Comparison of ENCODE assay signal across 8 mouse cellular contexts in the genomic region with DNA sequence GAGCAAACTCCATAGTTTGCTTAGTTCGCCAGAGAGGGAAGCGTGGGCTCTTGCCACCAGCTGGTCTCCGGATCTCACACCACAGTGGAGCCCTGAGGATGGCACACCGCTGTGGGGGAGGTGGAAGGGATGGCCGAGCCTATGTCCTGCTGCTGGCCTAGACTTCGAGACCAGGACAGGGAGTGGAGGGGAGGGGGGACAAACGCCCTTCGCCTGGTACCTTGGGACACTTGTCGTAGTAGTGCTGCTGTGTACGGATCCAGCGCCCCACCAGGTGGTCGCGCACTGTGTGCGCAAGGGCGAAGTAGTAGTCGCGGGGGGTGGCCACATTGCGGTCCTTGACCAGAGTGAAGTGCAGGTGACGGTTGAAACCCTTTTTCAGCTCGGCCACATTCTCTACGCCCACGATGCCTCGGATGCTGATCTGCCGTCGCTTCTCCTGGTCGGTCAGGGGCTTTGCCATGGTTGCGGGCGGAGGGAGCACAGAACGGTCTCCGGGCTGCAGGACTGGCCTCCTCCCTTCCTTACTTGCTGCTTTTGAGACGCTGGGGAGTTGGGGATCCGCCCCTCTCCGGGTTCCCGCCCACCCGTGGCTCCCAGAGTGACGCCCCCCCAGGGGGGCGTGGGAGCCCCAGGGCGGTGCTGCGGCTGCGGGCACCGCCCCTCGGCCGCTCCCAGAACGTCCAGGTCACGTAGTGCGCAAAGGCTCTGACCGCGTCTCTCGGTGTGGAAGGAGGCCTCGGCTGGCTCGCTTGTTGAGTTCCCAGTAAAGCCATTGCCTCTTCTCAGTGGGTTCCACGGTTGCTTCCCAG. TPM values are rescaled to one million over a fixed set of nuclear protein-coding genes. Genes with fewer than 3 reads are reported as not detected.
DNase-seq lines count a peak whose midpoint lies in the region; ATAC-seq lines count a peak whose summit lies in the region.

No protein-coding gene starts in this region.

- 1% methylated on average over 51 of the region's 52 CpGs for WGBS in forebrain, embryonic 11.5 days
- WGBS in limb, embryonic 10.5 days, result 1% methylated on average over 52 of the region's 52 CpGs
- WGBS in midbrain, embryonic 10.5 days, result under 1% methylated on average over 52 of the region's 52 CpGs

- peak; percentile 73 for ATAC-seq in forebrain, embryonic 11.5 days (replicated peaks; ENCODE audit: low FRiP score)

- peaks cover 11% of the 10 kb centered on the region; the same call in 1 of the 2 replicates for H3K4me1 ChIP-seq in forebrain, embryonic 11.5 days (replicated peaks; ENCODE audit: control insufficient read depth, insufficient read depth, low read length)
- peaks cover 17% of the 10 kb centered on the region for H3K4me1 ChIP-seq in limb, embryonic 10.5 days
- peaks cover 42% of the 10 kb centered on the region for H3K4me1 ChIP-seq in midbrain, embryonic 10.5 days

- peak overlapping the region; percentile 52 for H3K9ac ChIP-seq in forebrain, embryonic 11.5 days (ENCODE audit: low read length)

- H3K4me2 ChIP-seq in forebrain, embryonic 11.5 days (ENCODE audit: low read depth, low read length, severe bottlenecking), result peak overlapping the region; percentile 92

- H3K27me3 ChIP-seq in forebrain, embryonic 11.5 days (ENCODE audit: control insufficient read depth, insufficient read depth, low read length), result 0 out of 2 replicates have a peak, but pooled peaks cover 5% of the 10 kb centered on the region
- peaks cover 28% of the 10 kb centered on the region for H3K27me3 ChIP-seq in limb, embryonic 10.5 days (ENCODE audit: low read depth, poor library complexity, severe bottlenecking)
- peaks cover 55% of the 10 kb centered on the region for H3K27me3 ChIP-seq in midbrain, embryonic 10.5 days (ENCODE audit: low read depth, poor library complexity, severe bottlenecking)

- H3K36me3 ChIP-seq in forebrain, embryonic 11.5 days (ENCODE audit: control insufficient read depth, insufficient read depth, low read length), result no peaks in the 10 kb centered on the region
- no peaks in the 10 kb centered on the region for H3K36me3 ChIP-seq in limb, embryonic 10.5 days
- no peaks in the 10 kb centered on the region for H3K36me3 ChIP-seq in midbrain, embryonic 10.5 days

- no peaks in the 10 kb centered on the region for H3K9me3 ChIP-seq in forebrain, embryonic 11.5 days (ENCODE audit: control insufficient read depth, low read length)
- no peaks in the 10 kb centered on the region for H3K9me3 ChIP-seq in limb, embryonic 10.5 days (replicated peaks)
- H3K9me3 ChIP-seq in midbrain, embryonic 10.5 days (replicated peaks), result no peaks in the 10 kb centered on the region

- H3K27ac ChIP-seq in forebrain, embryonic 11.5 days (ENCODE audit: low read depth, low read length), result no peak overlapping the region
- peak overlapping the region; percentile 71 for H3K27ac ChIP-seq in limb, embryonic 10.5 days
- H3K27ac ChIP-seq in midbrain, embryonic 10.5 days (replicated peaks), result peak overlapping the region; percentile 81

- peak overlapping the region; percentile 40 for H3K4me3 ChIP-seq in forebrain, embryonic 11.5 days (ENCODE audit: low read depth, low read length)
- peak overlapping the region; percentile 63 for H3K4me3 ChIP-seq in limb, embryonic 10.5 days
- H3K4me3 ChIP-seq in midbrain, embryonic 10.5 days, result peak overlapping the region; percentile 62

- DNase-seq in CD4-positive helper T cell, adult 2 months (ENCODE audit: low read depth, low spot score), result peak; percentile 57
- peak; percentile 91 for DNase-seq in adrenal gland, postnatal 14 days
- DNase-seq in forebrain, embryonic 11.5 days (ENCODE audit: low spot score), result peak; percentile 76
- peak; percentile 71 for DNase-seq in heart, postnatal 25 days (ENCODE audit: low spot score)
- DNase-seq in limb, embryonic 10.5 days (ENCODE audit: low spot score), result peak; percentile 74
- peak; percentile 67 for DNase-seq in midbrain, embryonic 10.5 days (ENCODE audit: low spot score)
- DNase-seq in spleen, postnatal 10 days (ENCODE audit: low spot score in 2 of 2), result peak; percentile 44 to 75
- no peak for DNase-seq in frontal cortex, postnatal 25 days (ENCODE audit: low spot score in 2 of 2)

- intact Hi-C loops in heart, postnatal 25 days (cut with DNase I), result no loop called here

RNA-seq across cellular contexts. Expression of gene Pygl, which starts 4.0 kb away (rescaled TPM):
- 93.4 and 126 TPM in 2 replicates for total RNA-seq in adrenal gland, postnatal 14 days (2021)
- 5.9 and 6.3 TPM in 2 replicates for polyA plus RNA-seq in forebrain, embryonic 11.5 days (2014; fragmentation: Nextera tagmentation; extraction: Ambion mirVana)
- 1 to 10 TPM; 3.9 to 5.7 TPM for total RNA-seq in heart, postnatal 25 days (2021)
- polyA plus RNA-seq in limb, embryonic 10.5 days (2016; fragmentation: Nextera tagmentation; extraction: Ambion mirVana), result 5.4 and 5.5 TPM in 2 replicates
- polyA plus RNA-seq in midbrain, embryonic 10.5 days (2016; fragmentation: Nextera tagmentation; extraction: Ambion mirVana), result 9.7 and 10.9 TPM in 2 replicates

Comparison
In these comparisons a context has a peak if more than half of its experiments do, and no peak if none do; other contexts are left out.
1. DNase-seq: peak in CD4-positive helper T cell, adult 2 months (single experiment), adrenal gland, postnatal 14 days (single experiment), forebrain, embryonic 11.5 days (single experiment), heart, postnatal 25 days (single experiment), limb, embryonic 10.5 days (single experiment), midbrain, embryonic 10.5 days (single experiment) and spleen, postnatal 10 days (2 of 2); none in frontal cortex, postnatal 25 days (0 of 2).
2. Peak in every context shown above with its lines, with median percentiles within 50 percentile points of each other: H3K4me3 ChIP-seq.